Mouse (Mus musculus): ENCODE results near the gene Galm.

GRCm38 (mm10) chr17:80095254-80095899 lies 31.9 kb upstream of the Galm start:
- no peak for TF ChIP-seq EP300 (IDR thresholded peaks at IDR 0.05; ENCODE audit: low read depth)
- TF ChIP-seq CTCF (IDR thresholded peaks at IDR 0.05; ENCODE audit: low read depth) = no peak
